17 mouse cellular contexts compared by ENCODE assay signal in genomic region chr2:66028812-66029211, GRCm38 (mm10).
A peak's percentile ranks its signal among the peaks of the same experiment; 100 is the strongest.
DNase-seq lines count a peak whose midpoint lies in the region; ATAC-seq and TF ChIP-seq lines count a peak whose summit lies in the region.
"Had no signal": no experiment of that assay in that cellular context is flagged by ENCODE, and none has a peak within 500 bp of the region (broad histone marks: within the 10 kb centered on the region; RNA-seq: fewer than 3 reads in every experiment).

No protein-coding gene starts in this region.

- no peak overlapping the region for H3K9ac ChIP-seq in kidney, embryonic 14.5 days (ENCODE audit: low read depth, low read length)
- no peak overlapping the region for H3K9ac ChIP-seq in forebrain, embryonic 14.5 days (ENCODE audit: low read length)
- no peak overlapping the region for H3K9ac ChIP-seq in neural tube, embryonic 15.5 days (replicated peaks)
- H3K9ac ChIP-seq: limb, embryonic 13.5 days had no signal

- no peaks in the 10 kb centered on the region for H3K27me3 ChIP-seq in kidney, embryonic 14.5 days (ENCODE audit: control insufficient read depth, insufficient read depth, low read length)
- no peaks in the 10 kb centered on the region for H3K27me3 ChIP-seq in kidney, adult 2 months (replicated peaks; ENCODE audit: control insufficient read depth, insufficient read depth, low read length)
- no peaks in the 10 kb centered on the region for H3K27me3 ChIP-seq in forebrain, embryonic 14.5 days (replicated peaks; ENCODE audit: control insufficient read depth, insufficient read depth, low read length)
- no peaks in the 10 kb centered on the region for H3K27me3 ChIP-seq in neural tube, embryonic 15.5 days (replicated peaks)
- H3K27me3 ChIP-seq: limb, embryonic 13.5 days had no signal

- H3K27ac ChIP-seq in kidney, embryonic 14.5 days (ENCODE audit: low read depth, low read length) = no peak overlapping the region
- H3K27ac ChIP-seq in kidney, adult 2 months (ENCODE audit: insufficient read depth, low read depth, low read length) = no peak overlapping the region
- no peak overlapping the region for H3K27ac ChIP-seq in forebrain, embryonic 14.5 days (ENCODE audit: low read depth, low read length)
- H3K27ac ChIP-seq in neural tube, embryonic 15.5 days (replicated peaks) = peak overlapping the region; percentile 9; the same call in 1 of the 2 replicates
- no peak overlapping the region for H3K27ac ChIP-seq in left cerebral cortex, adult 2 months
- H3K27ac ChIP-seq: kidney, postnatal 0 days; limb, embryonic 13.5 days; stomach, postnatal 0 days had no signal

- no peak overlapping the region for H3K4me3 ChIP-seq in kidney, embryonic 14.5 days (ENCODE audit: low read length)
- H3K4me3 ChIP-seq in kidney, adult 2 months (ENCODE audit: insufficient read depth, low read depth, low read length) = no peak overlapping the region
- H3K4me3 ChIP-seq in forebrain, embryonic 14.5 days (ENCODE audit: low read depth, low read length) = no peak overlapping the region
- no peak overlapping the region for H3K4me3 ChIP-seq in neural tube, embryonic 15.5 days (replicated peaks)
- no peak overlapping the region for H3K4me3 ChIP-seq in left cerebral cortex, adult 2 months
- H3K4me3 ChIP-seq: erythroblast, embryonic 14.5 days; limb, embryonic 13.5 days had no signal

- no peak overlapping the region for H3K4me2 ChIP-seq in kidney, embryonic 14.5 days (replicated peaks; ENCODE audit: low read depth, low read length)
- no peak overlapping the region for H3K4me2 ChIP-seq in forebrain, embryonic 14.5 days (ENCODE audit: low read length)
- H3K4me2 ChIP-seq in neural tube, embryonic 15.5 days = no peak overlapping the region
- H3K4me2 ChIP-seq: limb, embryonic 13.5 days had no signal

- no peaks in the 10 kb centered on the region for H3K9me3 ChIP-seq in kidney, embryonic 14.5 days (ENCODE audit: control insufficient read depth, low read length)
- no peaks in the 10 kb centered on the region for H3K9me3 ChIP-seq in forebrain, embryonic 14.5 days (replicated peaks; ENCODE audit: control insufficient read depth, low read length)
- no peaks in the 10 kb centered on the region for H3K9me3 ChIP-seq in neural tube, embryonic 15.5 days (replicated peaks)
- H3K9me3 ChIP-seq: limb, embryonic 13.5 days had no signal

- peak; percentile 52; the same call in 1 of the 2 replicates for ATAC-seq in kidney, embryonic 14.5 days (ENCODE audit: low FRiP score, low TSS enrichment)
- peak; percentile 76 for ATAC-seq in forebrain, embryonic 14.5 days
- peak; percentile 57 for ATAC-seq in neural tube, embryonic 15.5 days (ENCODE audit: low FRiP score)

- DNase-seq in kidney, adult 2 months = no peak
- DNase-seq in forebrain, embryonic 14.5 days (ENCODE audit: low spot score) = peak; percentile 72
- peak; percentile 81 for DNase-seq in mesoderm, embryonic 11.5 days (ENCODE audit: low read depth, low spot score)
- no peak for DNase-seq in thymus, adult 18-20 months
- DNase-seq in cerebellum, postnatal 4 days (ENCODE audit: low spot score in 2 of 2) = no peak
- DNase-seq in left cerebral cortex, adult 2 months (ENCODE audit: extremely low spot score in 1 of 2, low spot score in 2 of 2) = no peak
- DNase-seq: adrenal gland, postnatal 36 days; cerebellum, adult 18-20 months; gastrocnemius, postnatal 14 days; layer of hippocampus, postnatal 36 days; lung, adult 2 months had no signal

- H3K4me1 ChIP-seq in kidney, embryonic 14.5 days (ENCODE audit: control insufficient read depth, insufficient read depth, low read length) = 0 out of 2 replicates have a peak, but pooled peaks cover 2% of the 10 kb centered on the region
- H3K4me1 ChIP-seq in kidney, adult 2 months (ENCODE audit: control insufficient read depth, insufficient read depth, low read length) = no peaks in the 10 kb centered on the region
- peaks cover 5% of the 10 kb centered on the region for H3K4me1 ChIP-seq in forebrain, embryonic 14.5 days (ENCODE audit: control insufficient read depth, insufficient read depth, low read length)
- H3K4me1 ChIP-seq in neural tube, embryonic 15.5 days = peaks cover 8% of the 10 kb centered on the region
- H3K4me1 ChIP-seq: limb, embryonic 13.5 days had no signal

- intact Hi-C loops in left cerebral cortex, adult 2 months (cut with DNase I) = no loop called here

- TF ChIP-seq POLR2A in kidney, adult 2 months (IDR thresholded peaks at IDR 0.05; ENCODE audit: low read depth, low read length) = no peak

- TF ChIP-seq CTCF in kidney, adult 2 months (conservative IDR thresholded peaks at IDR 0.05; ENCODE audit: insufficient read depth, insufficient read length, low read depth, low read length) = no peak
- no peak for TF ChIP-seq CTCF in left cerebral cortex, adult 2 months (IDR thresholded peaks at IDR 0.05)

- H3K36me3 ChIP-seq in kidney, embryonic 14.5 days (ENCODE audit: control insufficient read depth, insufficient read depth, low read length) = no peaks in the 10 kb centered on the region
- H3K36me3 ChIP-seq in kidney, adult 2 months (ENCODE audit: control insufficient read depth, insufficient read depth, low read length) = no peaks in the 10 kb centered on the region
- peaks cover 2% of the 10 kb centered on the region; the same call in 1 of the 2 replicates for H3K36me3 ChIP-seq in forebrain, embryonic 14.5 days (ENCODE audit: control insufficient read depth, insufficient read depth, low read length)
- peaks cover 11% of the 10 kb centered on the region for H3K36me3 ChIP-seq in neural tube, embryonic 15.5 days
- H3K36me3 ChIP-seq: limb, embryonic 13.5 days had no signal

- 40% methylated on average over 5 of the region's 5 CpGs for WGBS in kidney, embryonic 14.5 days
- WGBS in kidney, adult 2 months = 37% methylated on average over 5 of the region's 5 CpGs
- 2% methylated on average over 5 of the region's 5 CpGs for WGBS in forebrain, embryonic 14.5 days
- 9% methylated on average over 5 of the region's 5 CpGs for WGBS in neural tube, embryonic 15.5 days

Comparison
In these comparisons a context has a peak if more than half of its experiments do, and no peak if none do; other contexts are left out.
1. DNase-seq: peak in forebrain, embryonic 14.5 days (single experiment) and mesoderm, embryonic 11.5 days (single experiment); none in kidney, adult 2 months (single experiment), thymus, adult 18-20 months (0 of 2), cerebellum, postnatal 4 days (0 of 2) and left cerebral cortex, adult 2 months (0 of 2).
2. Peak in every context shown above with its lines, with median percentiles within 50 percentile points of each other: ATAC-seq.